Mouse (Mus musculus): ENCODE measurements around the gene Zfp472.

DNA sequence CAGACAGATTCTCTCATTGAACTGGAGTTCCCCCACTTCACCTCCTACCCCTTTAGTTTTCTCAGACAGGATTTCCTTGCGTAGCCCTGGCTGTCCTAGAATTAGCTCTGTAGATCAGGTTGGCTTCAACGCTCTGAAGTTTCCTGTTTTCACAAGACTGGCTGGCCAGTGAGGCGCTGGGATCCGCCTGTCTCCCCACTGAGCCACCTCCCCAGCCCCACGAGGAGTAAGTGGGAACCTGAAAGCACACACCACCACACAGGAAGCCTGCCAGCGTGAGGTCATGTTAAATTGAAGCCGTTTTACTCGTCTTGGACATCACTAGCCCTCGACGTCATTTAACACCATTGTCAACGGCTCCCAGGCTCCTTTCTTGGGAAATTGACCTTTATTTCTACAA is 14.6 kb upstream of the Zfp472 start:
- no peak for TF ChIP-seq FLI1 (IDR thresholded peaks at IDR 0.05; ENCODE audit: low read length)
- no peak for TF ChIP-seq GATA1 (IDR thresholded peaks at IDR 0.05; ENCODE audit: borderline replicate concordance, low read length)
